Mouse (Mus musculus): Measurements from ENCODE around the gene Hvcn1.

Hvcn1 gene

DNA sequence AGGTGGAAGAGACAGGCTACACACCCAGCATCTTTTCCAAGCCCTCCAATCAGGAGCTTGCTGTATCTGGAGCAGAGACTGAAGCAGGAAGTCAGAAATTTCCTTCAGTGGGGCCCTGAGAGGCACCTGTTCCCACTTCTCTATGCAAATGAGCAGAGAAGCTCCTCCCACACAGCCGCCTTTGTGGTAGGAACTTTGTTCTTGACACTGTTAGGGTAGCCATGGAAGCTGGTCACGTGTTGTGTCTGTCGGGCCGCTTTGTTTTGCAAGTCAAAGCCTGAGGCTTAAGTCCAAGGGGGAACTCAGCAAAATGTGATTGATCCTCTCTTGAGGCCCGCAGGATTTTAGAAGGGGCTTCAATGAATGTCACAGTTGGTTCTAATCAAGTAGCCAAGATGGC, 68.2 kb downstream of the Hvcn1 start:
- no peak for DNase-seq

DNA sequence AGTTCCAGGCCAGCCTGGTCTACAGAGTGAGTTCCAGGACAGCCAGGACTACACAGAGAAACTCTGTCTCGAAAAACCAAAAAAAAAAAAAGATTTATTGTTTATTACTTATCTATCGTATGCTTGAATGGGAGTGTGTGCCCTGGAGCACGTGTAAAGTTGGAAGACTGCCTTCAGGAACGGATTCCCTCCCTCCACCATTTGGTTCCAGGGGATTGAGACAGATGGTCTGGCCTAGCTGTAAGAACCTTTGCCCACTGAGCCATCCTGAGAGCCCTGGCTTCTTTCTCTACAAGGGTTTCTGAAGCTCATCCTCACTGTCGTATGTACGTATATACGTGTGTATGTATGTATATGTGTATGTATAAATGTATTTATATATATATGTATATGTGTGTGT, 72.3 kb downstream of the Hvcn1 start:
- peak; percentile 66 to 73 for DNase-seq

DNA sequence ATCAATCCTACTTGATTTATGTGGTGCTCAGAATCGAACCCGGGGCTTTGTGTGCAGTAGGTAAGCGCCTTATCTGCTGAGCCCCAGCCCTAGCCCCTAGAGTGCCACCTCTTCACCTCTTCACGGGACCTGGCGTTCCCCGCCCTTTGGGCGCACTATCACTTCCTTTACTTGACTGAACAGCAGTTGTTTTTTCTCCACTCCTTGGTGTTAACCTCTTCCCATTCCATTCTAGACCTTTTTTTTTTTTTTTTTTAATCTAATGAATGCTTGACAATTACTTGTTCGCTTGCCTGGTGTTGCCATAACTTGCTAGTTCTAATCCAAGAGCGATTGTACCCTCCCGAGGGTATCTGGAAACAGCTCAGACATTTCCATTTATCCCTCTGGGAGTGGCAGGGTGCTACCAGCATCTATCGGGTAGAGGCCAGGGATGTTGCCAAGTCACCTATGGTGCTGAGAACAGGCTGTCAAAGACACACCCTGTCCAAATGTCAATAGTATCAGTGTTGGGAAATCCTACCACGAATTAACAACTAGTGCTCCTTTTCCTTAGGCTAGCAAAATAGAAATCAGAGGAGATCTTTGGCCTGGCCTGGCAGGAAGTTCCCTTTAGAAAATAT, 73.3 kb downstream of the Hvcn1 start:
- no peak for DNase-seq

DNA sequence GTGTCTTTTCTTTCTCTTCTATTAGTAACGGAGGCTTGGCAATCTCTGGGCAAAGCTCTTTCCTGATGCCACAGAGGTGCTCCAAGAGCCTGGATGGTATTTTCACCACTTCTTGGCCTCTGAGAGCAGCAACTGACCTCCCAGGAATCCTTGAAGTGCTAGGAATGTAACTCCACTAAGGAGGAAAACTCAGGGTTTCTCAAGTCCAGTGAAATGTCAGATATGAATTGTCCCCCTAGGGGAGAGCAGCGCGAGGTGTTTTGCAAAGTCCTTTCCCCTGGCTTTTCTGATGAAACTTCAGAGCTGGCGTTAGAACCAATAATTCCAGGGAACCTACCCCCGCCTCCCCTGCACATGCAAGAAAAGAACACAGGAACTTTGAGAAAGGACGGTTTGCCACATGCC, 73.8 kb downstream of the Hvcn1 start:
- DNase-seq = no peak

DNA sequence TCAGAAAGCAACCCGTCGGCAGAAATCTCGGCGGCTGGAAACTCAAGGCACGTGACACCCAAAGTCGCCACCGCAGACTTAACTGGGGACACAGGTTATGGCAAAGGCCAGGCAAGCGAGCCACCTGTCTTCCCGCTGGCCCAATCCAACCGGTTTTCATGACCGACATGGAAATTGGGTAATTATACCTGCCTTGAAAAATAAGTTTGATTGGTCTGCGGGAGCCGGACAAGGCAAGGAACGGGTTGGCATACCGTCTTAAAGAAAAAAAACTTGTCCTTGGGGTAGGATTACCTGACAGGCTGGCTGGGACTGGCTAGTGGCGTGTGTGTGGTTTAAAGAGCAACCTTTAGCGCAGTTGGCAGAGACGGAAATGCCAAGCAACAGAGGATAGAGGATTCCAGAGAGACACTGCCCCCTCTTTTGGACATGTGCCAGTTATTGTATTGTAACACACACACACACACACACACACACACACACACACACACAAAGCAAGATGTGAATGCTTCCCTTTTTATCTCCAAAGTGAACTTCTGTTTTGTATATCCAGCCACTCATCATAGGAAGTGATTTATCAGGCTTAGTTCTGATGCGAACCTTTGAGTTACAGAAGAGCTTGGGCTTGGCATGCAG, 74.3 kb downstream of the Hvcn1 start:
- DNase-seq = no peak

DNA sequence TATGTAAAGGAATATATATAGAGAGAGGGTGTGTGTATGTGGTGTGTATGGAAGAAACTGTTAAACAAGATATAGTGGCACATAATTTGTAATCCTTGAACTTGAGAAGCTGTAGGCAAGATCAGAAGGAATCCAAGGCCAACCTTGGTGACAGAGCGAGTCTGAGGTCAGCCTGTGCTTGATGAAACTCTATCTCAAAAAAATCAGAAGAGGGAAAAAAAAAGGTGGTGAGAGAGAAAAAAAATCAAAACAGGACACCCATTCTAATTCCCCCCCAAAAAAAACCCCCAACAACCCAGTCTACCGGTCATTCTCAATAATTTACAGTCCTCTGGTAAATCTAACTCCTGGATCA, 77.2 kb downstream of the Hvcn1 start:
- DNase-seq = no peak

DNA sequence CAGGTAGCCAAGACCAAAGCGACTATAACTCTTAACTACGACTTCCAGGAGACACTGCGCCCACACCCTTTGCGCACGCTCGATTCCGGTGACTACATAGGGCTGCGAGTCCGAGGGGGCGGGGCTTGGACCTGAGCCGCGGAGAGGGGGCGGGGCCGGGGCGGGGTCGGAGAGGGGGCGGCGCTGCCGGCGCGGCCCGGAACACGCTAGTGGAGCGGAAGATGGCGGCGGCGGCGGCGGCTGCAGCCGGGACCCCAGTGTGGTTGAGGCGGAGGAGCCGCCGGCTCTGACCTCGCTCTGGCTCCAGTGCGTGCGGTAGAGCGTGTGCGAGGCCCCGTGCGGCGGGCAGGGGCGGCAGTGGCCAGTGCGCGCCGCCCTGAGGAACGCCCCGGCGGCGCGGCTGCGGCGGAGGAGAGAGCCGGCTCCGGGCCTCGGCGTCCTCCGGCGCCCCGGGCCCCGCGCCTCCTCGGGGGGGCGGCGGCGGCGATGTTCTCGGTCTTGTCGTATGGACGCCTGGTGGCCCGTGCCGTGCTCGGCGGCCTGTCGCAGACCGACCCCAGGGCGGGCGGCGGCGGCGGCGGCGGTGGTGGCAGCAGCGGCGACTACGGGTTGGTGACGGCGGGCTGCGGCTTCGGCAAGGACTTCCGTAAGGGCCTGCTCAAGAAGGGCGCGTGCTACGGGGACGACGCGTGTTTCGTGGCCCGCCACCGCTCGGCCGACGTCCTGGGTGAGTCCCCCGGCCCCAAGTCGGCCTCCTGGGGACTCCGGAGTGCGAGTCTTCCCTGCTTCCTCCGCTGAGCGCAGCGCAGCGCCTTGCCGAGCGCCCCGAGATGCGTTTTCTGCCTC, 77.8 kb downstream of the Hvcn1 start, which contains the start of gene Pptc7:
Pptc7 (plus strand) TSS at position 183 of the 846 bp plus-strand sequence.
- DNase-seq = peak; percentile 90 to 91

DNA sequence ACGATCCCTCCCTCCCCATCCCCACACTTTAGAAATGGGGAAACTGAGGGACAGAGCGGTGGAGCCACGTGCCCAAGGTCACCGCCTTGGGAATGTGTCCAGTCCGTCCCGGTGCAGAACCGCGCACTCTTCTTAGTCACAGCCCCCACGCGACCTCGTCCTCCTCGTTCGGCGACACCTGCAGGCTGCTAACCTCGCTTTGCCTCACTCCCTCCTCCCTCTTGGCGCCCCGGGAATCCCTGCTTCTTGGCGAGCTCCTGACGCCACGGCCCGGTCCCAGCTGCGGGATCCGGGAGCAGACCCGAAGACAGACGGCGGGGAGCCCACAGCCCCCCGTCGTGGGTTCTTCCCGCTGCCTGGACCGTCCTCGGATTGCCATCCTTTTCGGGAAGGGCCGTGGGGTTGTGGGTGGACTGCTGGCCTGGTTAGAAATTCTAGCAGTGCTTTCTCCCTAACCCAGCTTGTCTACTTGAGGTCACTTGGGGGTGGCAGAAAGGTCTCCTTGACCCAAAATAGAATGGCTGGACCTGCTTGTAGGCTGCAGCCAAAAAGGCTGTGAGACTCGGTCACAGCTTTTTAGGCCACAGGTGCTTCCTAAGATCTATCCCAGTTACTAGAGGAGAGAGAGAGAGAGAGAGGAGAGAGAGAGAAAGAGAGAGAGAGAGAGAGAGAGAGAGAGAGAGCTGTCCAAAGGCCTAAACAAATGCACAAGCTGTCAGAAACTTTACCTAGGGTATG, 78.6 kb downstream of the Hvcn1 start:
- peak; percentile 69 to 73 for DNase-seq

DNA sequence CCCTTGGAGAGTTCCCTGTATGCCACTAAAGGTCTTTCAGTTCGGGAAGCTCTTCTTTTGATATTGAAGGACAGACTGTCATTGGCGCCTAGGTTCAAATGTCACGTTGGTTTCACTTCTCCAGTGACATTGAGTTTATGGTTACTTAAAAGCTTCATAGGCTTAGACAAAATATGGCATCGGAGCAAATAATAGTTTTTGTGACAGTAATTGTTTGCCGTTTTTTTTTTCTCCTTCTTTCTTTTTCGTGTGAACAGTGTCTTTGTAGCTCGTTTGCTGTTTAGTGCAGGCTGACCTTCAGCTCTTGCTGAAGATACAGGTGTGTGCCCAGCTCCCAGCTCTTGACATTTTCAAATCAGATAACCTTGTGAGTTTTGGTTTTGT, 79.2 kb downstream of the Hvcn1 start:
- DNase-seq = no peak

DNA sequence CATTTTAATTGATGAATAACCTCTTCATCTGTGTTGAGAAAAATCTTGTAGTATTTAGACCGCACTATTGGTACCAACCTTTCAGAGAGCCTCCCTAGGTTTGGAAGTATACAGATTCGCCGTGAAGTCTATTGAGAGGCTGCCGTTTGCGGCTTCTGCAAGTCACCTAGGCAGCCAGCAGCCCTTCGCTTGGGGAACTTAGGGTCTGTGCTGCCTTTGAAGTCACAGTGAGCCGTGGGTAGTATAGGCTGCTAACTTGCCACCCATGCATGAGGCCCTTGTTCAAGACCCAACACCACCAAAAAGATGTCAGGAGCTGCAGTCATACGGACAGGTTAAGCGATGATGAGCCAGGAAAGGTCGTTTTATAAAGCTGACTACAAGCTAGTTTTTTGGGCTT, 79.6 kb downstream of the Hvcn1 start:
- DNase-seq = no peak

DNA sequence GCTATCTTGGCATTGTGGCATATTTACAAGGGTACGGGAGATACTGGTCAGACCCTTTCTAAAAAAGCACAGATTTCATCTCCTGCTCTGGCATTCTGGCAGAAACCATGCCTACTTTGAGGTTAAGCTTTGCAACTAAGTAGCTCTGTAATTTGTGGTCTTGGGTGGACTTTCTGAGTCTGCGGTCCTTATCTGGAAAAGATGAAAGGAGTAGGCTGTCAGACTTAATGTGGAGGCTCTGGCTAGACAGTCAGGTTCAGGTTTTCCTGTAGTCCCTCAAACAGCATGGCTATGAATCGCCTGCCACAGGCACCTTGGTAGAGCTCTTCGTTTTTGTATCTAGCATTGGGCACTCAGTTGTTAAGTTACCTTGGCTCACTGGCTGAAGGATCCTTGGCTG, 80.4 kb downstream of the Hvcn1 start:
- DNase-seq = no peak

DNA sequence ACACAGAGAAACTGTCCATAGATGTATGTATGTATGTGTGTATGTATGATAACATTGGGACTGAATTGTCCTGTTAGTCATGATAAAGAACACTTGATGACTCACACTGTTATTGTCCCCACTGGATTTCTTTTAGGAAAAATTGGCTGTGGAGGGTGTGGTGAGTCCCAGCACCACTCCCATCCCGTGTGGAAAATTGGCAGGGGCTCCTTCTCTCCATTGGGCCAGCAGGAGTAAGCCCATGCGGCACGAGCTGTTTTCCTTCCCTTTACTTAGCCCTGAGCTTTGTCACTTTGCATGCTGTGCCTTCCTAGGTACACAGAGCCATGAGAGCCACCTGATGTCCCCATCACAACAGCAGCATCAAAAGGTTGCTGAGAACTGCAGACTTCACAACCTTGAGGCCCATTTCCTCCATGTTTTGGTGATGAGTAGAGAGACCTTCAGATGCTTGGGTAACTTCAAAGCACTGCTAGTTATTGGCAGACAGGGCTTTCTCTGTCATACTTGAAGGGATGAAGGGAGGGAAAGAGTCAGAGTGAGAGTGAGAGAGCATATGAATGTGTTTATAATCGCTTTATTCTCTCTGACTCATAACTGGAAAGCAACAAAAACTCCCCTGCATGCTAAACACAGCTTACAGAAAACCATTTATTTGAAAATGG, 81.7 kb downstream of the Hvcn1 start:
- no peak for DNase-seq

DNA sequence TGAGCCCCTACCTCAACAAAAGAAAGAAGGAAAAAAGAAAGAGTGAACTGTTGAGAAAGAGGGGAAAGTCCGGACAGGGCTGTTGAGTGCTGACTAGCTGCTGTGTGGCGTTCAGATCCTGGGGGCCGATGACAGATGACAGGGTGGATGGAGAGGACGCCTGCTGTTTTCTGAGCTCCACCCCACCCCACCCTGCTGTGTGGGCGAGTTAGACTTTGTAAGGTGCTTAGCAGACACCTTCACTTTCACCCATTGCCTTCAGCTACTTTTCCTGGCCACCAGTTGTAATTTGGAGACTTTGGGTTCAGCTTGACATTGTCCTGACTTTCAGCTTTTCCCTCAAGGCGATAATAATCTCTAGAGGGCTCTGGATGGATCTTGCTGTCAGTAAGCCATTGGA, 84.5 kb downstream of the Hvcn1 start:
- DNase-seq = no peak
